Comparison of ENCODE assay signal across 9 mouse cellular contexts in genomic region chr6:91960028-91960811, GRCm38 (mm10). TPM values are rescaled to one million over a fixed set of nuclear protein-coding genes. Genes with fewer than 3 reads are reported as not detected.
DNase-seq lines count a peak whose midpoint lies in the region; ATAC-seq and TF ChIP-seq lines count a peak whose summit lies in the region.
"Had no signal": no experiment of that assay in that cellular context is flagged by ENCODE, and none has a peak within 500 bp of the region (broad histone marks: within the 10 kb centered on the region; RNA-seq: fewer than 3 reads in every experiment).

No protein-coding gene starts in this region.

- H3K4me2 ChIP-seq in heart, embryonic 14.5 days (ENCODE audit: low read length): peak overlapping the region; percentile 44
- no peak overlapping the region for H3K4me2 ChIP-seq in midbrain, embryonic 16.5 days (ENCODE audit: low read length)

- H3K9ac ChIP-seq in heart, embryonic 14.5 days (ENCODE audit: low read length): peak overlapping the region; percentile 34; the same call in 1 of the 2 replicates
- H3K9ac ChIP-seq in midbrain, embryonic 16.5 days (ENCODE audit: low read depth, low read length): no peak overlapping the region

- H3K27ac ChIP-seq in layer of hippocampus, adult 2 months: peak overlapping the region; percentile 52; the same call in 1 of the 2 replicates
- H3K27ac ChIP-seq in heart, embryonic 14.5 days (replicated peaks in 1 of 2; ENCODE audit: control insufficient read depth in 1 of 2, insufficient read depth in 1 of 2, low read depth in 2 of 2, low read length in 2 of 2): peak overlapping the region; percentile 73 to 79
- H3K27ac ChIP-seq in midbrain, embryonic 16.5 days (ENCODE audit: low read length): no peak overlapping the region

- H3K36me3 ChIP-seq in heart, embryonic 14.5 days (ENCODE audit: control insufficient read depth, insufficient read depth, low read length): no peaks in the 10 kb centered on the region
- no peaks in the 10 kb centered on the region for H3K36me3 ChIP-seq in midbrain, embryonic 16.5 days (ENCODE audit: control insufficient read depth, insufficient read depth, low read length)

- H3K4me1 ChIP-seq in heart, embryonic 14.5 days (ENCODE audit: control insufficient read depth in 2 of 2, insufficient read depth in 2 of 2, low read length in 2 of 2): peaks cover 0 to 7% of the 10 kb centered on the region in 2 experiments; a peak in 2 of 4 replicates
- no peaks in the 10 kb centered on the region for H3K4me1 ChIP-seq in midbrain, embryonic 16.5 days (ENCODE audit: control insufficient read depth, insufficient read depth, low read length)

- no peak overlapping the region; the same call in 1 of the 2 replicates for H3K4me3 ChIP-seq in layer of hippocampus, adult 2 months
- peak overlapping the region in 1 of 2 experiments; percentile 3; a peak in 1 of 4 replicates for H3K4me3 ChIP-seq in heart, embryonic 14.5 days (ENCODE audit: control insufficient read depth in 1 of 2, insufficient read depth in 1 of 2, low read depth in 1 of 2, low read length in 2 of 2)
- H3K4me3 ChIP-seq in midbrain, embryonic 16.5 days (ENCODE audit: low read depth, low read length): no peak overlapping the region
- H3K4me3 ChIP-seq: megakaryocyte, embryonic 14.5 days had no signal

- H3K9me3 ChIP-seq in heart, embryonic 14.5 days (ENCODE audit: control insufficient read depth, low read length): no peaks in the 10 kb centered on the region
- no peaks in the 10 kb centered on the region for H3K9me3 ChIP-seq in midbrain, embryonic 16.5 days (replicated peaks; ENCODE audit: control insufficient read depth, low read length, poor library complexity, severe bottlenecking)
- H3K9me3 ChIP-seq: megakaryocyte, embryonic 14.5 days had no signal

- ATAC-seq in heart, embryonic 14.5 days (ENCODE audit: insufficient number of reproducible peaks, insufficient read depth, low FRiP score, low read depth): peak; percentile 68
- no peak for ATAC-seq in midbrain, embryonic 16.5 days

- no peaks in the 10 kb centered on the region for H3K27me3 ChIP-seq in heart, embryonic 14.5 days (ENCODE audit: control insufficient read depth, insufficient read depth, low read length)
- no peaks in the 10 kb centered on the region for H3K27me3 ChIP-seq in midbrain, embryonic 16.5 days (ENCODE audit: control insufficient read depth, insufficient read depth, low read depth, low read length)

- WGBS in heart, embryonic 14.5 days: 30% methylated on average over 8 of the region's 8 CpGs
- WGBS in midbrain, embryonic 16.5 days: 67% methylated on average over 8 of the region's 8 CpGs

- DNase-seq in layer of hippocampus, adult 2 months (ENCODE audit: low spot score in 2 of 2): no peak
- no peak for DNase-seq in layer of hippocampus, adult 8-10 months (ENCODE audit: low spot score in 2 of 2)
- peak; percentile 61 to 73 for DNase-seq in kidney, postnatal 4 days
- DNase-seq in skeletal muscle tissue, adult 2 months (ENCODE audit: low read depth, low spot score): peak; percentile 35
- no peak for DNase-seq in cerebellum, postnatal 25 days
- DNase-seq in thymus, postnatal 4 days: no peak

- no peak for TF ChIP-seq CTCF in layer of hippocampus, adult 2 months (conservative IDR thresholded peaks at IDR 0.05)

RNA-seq across cellular contexts. Expression of gene Fgd5, which starts 18.5 kb away (rescaled TPM):
- total RNA-seq in layer of hippocampus, adult 2 months (2021): 1 to 10 TPM; 4.3 to 5.7 TPM
- 1 to 10 TPM; 4.0 to 6.0 (median 5.4) TPM for total RNA-seq in layer of hippocampus, adult 8-10 months (2022)
- 9.0 and 12.2 TPM in 2 replicates for polyA plus RNA-seq in heart, embryonic 14.5 days (2014; fragmentation: Nextera tagmentation; extraction: Ambion mirVana)
- polyA plus RNA-seq in midbrain, embryonic 16.5 days (2015; fragmentation: Nextera tagmentation; extraction: Ambion mirVana): 10.0 and 11.2 TPM in 2 replicates

RNA-seq across cellular contexts. Expression of gene 4930590J08Rik, which starts 57.6 kb away (rescaled TPM):
- 1 to 10 TPM; 1.9 to 2.3 TPM for total RNA-seq in layer of hippocampus, adult 2 months (2021)
- total RNA-seq in layer of hippocampus, adult 8-10 months (2022): 1 to 10 TPM; 2.5 to 3.8 (median 3.6) TPM
- polyA plus RNA-seq in heart, embryonic 14.5 days (2014; fragmentation: Nextera tagmentation; extraction: Ambion mirVana): 0.28 and 0.72 TPM in 2 replicates
- polyA plus RNA-seq in midbrain, embryonic 16.5 days (2015; fragmentation: Nextera tagmentation; extraction: Ambion mirVana): 1.4 TPM in 2 replicates

Comparison
In these comparisons a context has a peak if more than half of its experiments do, and no peak if none do; other contexts are left out.
1. DNase-seq: peak in kidney, postnatal 4 days (2 of 2) and skeletal muscle tissue, adult 2 months (single experiment); none in layer of hippocampus, adult 2 months (0 of 2), layer of hippocampus, adult 8-10 months (0 of 2), cerebellum, postnatal 25 days (0 of 2) and thymus, postnatal 4 days (single experiment).